Mouse (Mus musculus) neural tube, embryonic 15.5 days (tissue): ENCODE measurements around the gene Rmnd5b. TPM values are rescaled to one million over a fixed set of nuclear protein-coding genes. Genes with fewer than 3 reads are reported as not detected.
"Not testable (repeated sequence)": the region's sequence is repeated elsewhere in the genome, so short reads cannot be mapped to it uniquely, and the experiment has no call there.

Source experiments
- ATAC-seq: fragments of 200-750 bp; cut with Nextera tagmentation; 2 replicates; pipeline ENCODE4 v1.8.0; 2017; ENCODE audit warnings: mild to moderate bottlenecking, moderate TSS enrichment, moderate library complexity; ENCODE audit not compliant: low FRiP score
- H3K27ac ChIP-seq: fragments of 300-500 bp; sonication (generic); replicated peaks from 2 replicates; pipeline ENCODE4 v1.5.1; 2015; ENCODE audit warnings: mild to moderate bottlenecking, inconsistent platforms
- H3K27me3 ChIP-seq: fragments of 300-500 bp; sonication (generic); replicated peaks from 2 replicates; pipeline ENCODE4 v1.6.1; 2015; ENCODE audit warnings: inconsistent platforms
- H3K36me3 ChIP-seq: fragments of 300-500 bp; sonication (generic); 2 replicates; pipeline ENCODE4 v1.6.1; 2015; ENCODE audit warnings: inconsistent platforms
- H3K4me1 ChIP-seq: fragments of 300-500 bp; sonication (generic); 2 replicates; pipeline ENCODE4 v1.6.1; 2015; ENCODE audit warnings: inconsistent platforms
- H3K4me2 ChIP-seq: fragments of 300-500 bp; sonication (generic); 2 replicates; pipeline ENCODE4 v1.6.1; 2015; ENCODE audit warnings: inconsistent platforms, mild to moderate bottlenecking, moderate library complexity
- H3K4me3 ChIP-seq: fragments of 300-500 bp; sonication (generic); replicated peaks from 2 replicates; pipeline ENCODE4 v1.5.1; 2015; ENCODE audit warnings: mild to moderate bottlenecking, inconsistent platforms
- H3K9ac ChIP-seq: fragments of 300-500 bp; sonication (generic); replicated peaks from 2 replicates; pipeline ENCODE4 v1.6.1; 2015; ENCODE audit warnings: mild to moderate bottlenecking, inconsistent platforms
- H3K9me3 ChIP-seq: fragments of 300-500 bp; sonication (generic); replicated peaks from 2 replicates; pipeline ENCODE4 v1.6.1; 2016; ENCODE audit warnings: inconsistent platforms
- WGBS: fragments of 180-500 bp; shearing (Covaris S2); methylation state at CpG from one replicate; pipeline ENCODE4 v1.1.7; 2015; ENCODE audit warnings: mixed read lengths; 5-methylcytosine and 5-hydroxymethylcytosine counted together
- polyA plus RNA-seq: library from polyadenylated mRNA; unstranded; fragments of >200 nt; fragmentation: Nextera tagmentation; extraction: Ambion mirVana; gene quantifications from 2 replicates; pipeline ENCODE4 v1.2.1, GENCODE M21; 2015

Rmnd5b gene
- polyA plus RNA-seq, 1 experiment from 2014 or later = 79.8 TPM

- H3K9ac ChIP-seq = peak overlapping the region; percentile 89
- no peaks in the 10 kb centered on the region for H3K27me3 ChIP-seq
- H3K4me1 ChIP-seq = peaks cover 38% of the 10 kb centered on the region
- no peaks in the 10 kb centered on the region for H3K9me3 ChIP-seq
- ATAC-seq = peak; percentile 59
- H3K27ac ChIP-seq = peak overlapping the region; percentile 89
- H3K36me3 ChIP-seq = no peaks in the 10 kb centered on the region; the same call in 1 of the 2 replicates
- 8% methylated on average over 6 of the region's 6 CpGs for WGBS
- H3K4me2 ChIP-seq = peak overlapping the region; percentile 78
- peak overlapping the region; percentile 85 for H3K4me3 ChIP-seq
These were observed 608 bp upstream of the Rmnd5b start for GRCm38 (mm10) chr11:51636323-51636684.

- Histone ChIP-seq H3K4me1 (peaks cover 38% of the 10 kb centered on the region), H3K4me2 (peak overlapping the region; percentile 78), H3K27ac (peak overlapping the region; percentile 89), H3K27me3 (no peaks in the 10 kb centered on the region), H3K4me3 (peak overlapping the region; percentile 85), H3K9ac (peak overlapping the region; percentile 89), H3K9me3 (no peaks in the 10 kb centered on the region), H3K36me3 (no peaks in the 10 kb centered on the region; the same call in 1 of the 2 replicates)
- ATAC-seq = no peak
- 17% methylated on average over 6 of the region's 6 CpGs for WGBS
These were observed 570 bp downstream of the Rmnd5b start for GRCm38 (mm10) chr11:51635127-51635524.

GRCm38 (mm10) chr11:51633721-51634120, 2.0 kb downstream of the Rmnd5b start:
- H3K9ac ChIP-seq = no peak overlapping the region
- ATAC-seq = no peak
- peaks cover 38% of the 10 kb centered on the region for H3K4me1 ChIP-seq
- no peaks in the 10 kb centered on the region for H3K9me3 ChIP-seq
- H3K27me3 ChIP-seq = no peaks in the 10 kb centered on the region
- H3K4me3 ChIP-seq = no peak overlapping the region
- H3K27ac ChIP-seq = no peak overlapping the region
- no peak overlapping the region for H3K4me2 ChIP-seq
- WGBS = 90% methylated on average over 3 of the region's 3 CpGs
- H3K36me3 ChIP-seq = peaks cover 9% of the 10 kb centered on the region

- not testable (repeated sequence) for H3K27me3 ChIP-seq, H3K4me3 ChIP-seq, ATAC-seq, H3K9me3 ChIP-seq, H3K4me2 ChIP-seq, H3K27ac ChIP-seq, H3K9ac ChIP-seq
- Histone ChIP-seq H3K36me3 (peaks cover 12% of the 10 kb centered on the region), H3K4me1 (peaks cover 38% of the 10 kb centered on the region)
- WGBS = 94% methylated on average over 7 of the region's 7 CpGs
These were observed 2.5 kb downstream of the Rmnd5b start for GRCm38 (mm10) chr11:51633200-51633599.

- no peak overlapping the region for H3K27ac ChIP-seq
- peaks cover 38% of the 10 kb centered on the region for H3K4me1 ChIP-seq
- no peak overlapping the region for H3K4me3 ChIP-seq
- no peak overlapping the region for H3K9ac ChIP-seq
- H3K27me3 ChIP-seq = no peaks in the 10 kb centered on the region
- ATAC-seq = no peak
- no peaks in the 10 kb centered on the region for H3K9me3 ChIP-seq
- 87% methylated on average over 6 of the region's 6 CpGs for WGBS
- H3K4me2 ChIP-seq = no peak overlapping the region
- peaks cover 22% of the 10 kb centered on the region for H3K36me3 ChIP-seq
These were observed 3.5 kb downstream of the Rmnd5b start for GRCm38 (mm10) chr11:51632130-51632753.

- H3K4me1 ChIP-seq = peaks cover 23% of the 10 kb centered on the region
- no peak overlapping the region for H3K4me2 ChIP-seq
- no peak overlapping the region for H3K27ac ChIP-seq
- H3K9ac ChIP-seq = no peak overlapping the region
- no peaks in the 10 kb centered on the region for H3K27me3 ChIP-seq
- H3K4me3 ChIP-seq = no peak overlapping the region
- H3K9me3 ChIP-seq = no peaks in the 10 kb centered on the region
- WGBS = 81% methylated on average over 15 of the region's 15 CpGs
- H3K36me3 ChIP-seq = peaks cover 45% of the 10 kb centered on the region
- no peak for ATAC-seq
These were observed 5.9 kb downstream of the Rmnd5b start for GRCm38 (mm10) chr11:51629651-51630314.

GRCm38 (mm10) chr11:51627907-51628306, 7.8 kb downstream of the Rmnd5b start:
- H3K4me1 ChIP-seq = peaks cover 9% of the 10 kb centered on the region
- H3K27ac ChIP-seq = no peak overlapping the region
- no peaks in the 10 kb centered on the region for H3K9me3 ChIP-seq
- H3K36me3 ChIP-seq = peaks cover 63% of the 10 kb centered on the region
- no peak overlapping the region for H3K4me3 ChIP-seq
- H3K27me3 ChIP-seq = no peaks in the 10 kb centered on the region
- H3K4me2 ChIP-seq = no peak overlapping the region
- WGBS = 94% methylated on average over 8 of the region's 8 CpGs
- no peak overlapping the region for H3K9ac ChIP-seq
- ATAC-seq = no peak

- 91% methylated on average over 9 of the region's 9 CpGs for WGBS
- no peak overlapping the region for H3K4me2 ChIP-seq
- H3K4me3 ChIP-seq = no peak overlapping the region
- peaks cover 68% of the 10 kb centered on the region for H3K36me3 ChIP-seq
- H3K4me1 ChIP-seq = peaks cover 5% of the 10 kb centered on the region
- H3K27ac ChIP-seq = no peak overlapping the region
- no peaks in the 10 kb centered on the region for H3K9me3 ChIP-seq
- H3K9ac ChIP-seq = no peak overlapping the region
- no peaks in the 10 kb centered on the region for H3K27me3 ChIP-seq
- no peak for ATAC-seq
These were observed 8.3 kb downstream of the Rmnd5b start for GRCm38 (mm10) chr11:51627425-51627824.

GRCm38 (mm10) chr11:51625187-51625820, 10.4 kb downstream of the Rmnd5b start:
- Histone ChIP-seq H3K4me3 (no peak overlapping the region), H3K36me3 (peaks cover 80% of the 10 kb centered on the region), H3K27ac (no peak overlapping the region), H3K27me3 (no peaks in the 10 kb centered on the region), H3K4me1 (peaks cover 15% of the 10 kb centered on the region), H3K9ac (no peak overlapping the region), H3K9me3 (no peaks in the 10 kb centered on the region), H3K4me2 (no peak overlapping the region)
- 77% methylated on average over 5 of the region's 5 CpGs for WGBS
- ATAC-seq = no peak

GRCm38 (mm10) chr11:51622971-51623491, 12.7 kb downstream of the Rmnd5b start:
- Histone ChIP-seq H3K4me3 (no peak overlapping the region), H3K9ac (no peak overlapping the region), H3K4me2 (no peak overlapping the region), H3K4me1 (peaks cover 22% of the 10 kb centered on the region), H3K36me3 (peaks cover 66% of the 10 kb centered on the region), H3K9me3 (no peaks in the 10 kb centered on the region), H3K27me3 (no peaks in the 10 kb centered on the region), H3K27ac (no peak overlapping the region)
- 91% methylated on average over 7 of the region's 7 CpGs for WGBS
- ATAC-seq = no peak

- 98% methylated on average over 2 of the region's 2 CpGs for WGBS
These were observed 13.9 kb downstream of the Rmnd5b start for GRCm38 (mm10) chr11:51621776-51622175.

GRCm38 (mm10) chr11:51620084-51620483, 15.6 kb downstream of the Rmnd5b start:
- Histone ChIP-seq H3K4me3 (peak overlapping the region; percentile 78), H3K27ac (peak overlapping the region; percentile 38; the same call in 1 of the 2 replicates), H3K27me3 (no peaks in the 10 kb centered on the region), H3K36me3 (peaks cover 38% of the 10 kb centered on the region), H3K9ac (peak overlapping the region; percentile 60), H3K4me1 (peaks cover 31% of the 10 kb centered on the region), H3K4me2 (peak overlapping the region; percentile 75), H3K9me3 (no peaks in the 10 kb centered on the region)
- ATAC-seq = no peak
- WGBS = 1% methylated on average over 11 of the region's 11 CpGs

More at GRCm38 (mm10) chr11:51621776-51622175, 13.9 kb downstream of the Rmnd5b start:
- no peak for ATAC-seq
- Histone ChIP-seq H3K4me2 (no peak overlapping the region), H3K27me3 (no peaks in the 10 kb centered on the region), H3K27ac (no peak overlapping the region), H3K9ac (no peak overlapping the region), H3K4me3 (no peak overlapping the region), H3K9me3 (no peaks in the 10 kb centered on the region), H3K36me3 (peaks cover 53% of the 10 kb centered on the region), H3K4me1 (peaks cover 22% of the 10 kb centered on the region)
